ENCODE assay signal across 18 mouse cellular contexts in the genomic region with DNA sequence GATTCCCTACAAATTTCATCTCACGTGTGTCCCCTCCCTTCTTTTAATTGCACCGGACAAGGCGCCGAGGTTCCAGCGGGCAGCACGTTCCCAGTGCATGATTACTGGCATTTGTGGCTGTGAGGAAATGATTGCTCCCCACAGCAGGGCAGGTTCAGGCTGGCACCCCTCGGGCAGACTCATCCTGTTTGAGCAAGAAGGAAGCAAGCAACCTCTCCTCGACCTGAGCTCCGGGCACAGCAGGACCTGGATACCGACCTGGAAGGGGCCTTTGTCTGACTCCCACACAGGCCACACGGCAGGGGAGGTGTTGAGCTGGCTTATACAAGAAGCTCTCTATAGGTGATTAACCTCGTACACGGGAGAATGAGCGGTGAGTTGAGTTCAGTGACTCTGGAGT. TPM values are rescaled to one million over a fixed set of nuclear protein-coding genes. Genes with fewer than 3 reads are reported as not detected.
DNase-seq lines count a peak whose midpoint lies in the region; ATAC-seq lines count a peak whose summit lies in the region.
"Had no signal": no experiment of that assay in that cellular context is flagged by ENCODE, and none has a peak within 500 bp of the region (broad histone marks: within the 10 kb centered on the region; RNA-seq: fewer than 3 reads in every experiment).

No protein-coding gene starts in this region.

- DNase-seq in kidney, adult 11 months = peak; percentile 60
- no peak for DNase-seq in kidney, postnatal 14 days
- DNase-seq in R1 (ENCODE audit: low read depth, low spot score) = peak; percentile 48
- peak; percentile 30 to 45 for DNase-seq in kidney, adult 8-10 months
- DNase-seq in adrenal gland, adult 8-10 months = no peak
- no peak for DNase-seq in ovary, postnatal 14 days (ENCODE audit: low spot score)
- DNase-seq: adrenal gland, postnatal 36 days; gastrocnemius, postnatal 36 days; heart, postnatal 4 days; lung, postnatal 14 days; right cerebral cortex, postnatal 4 days had no signal

- H3K9ac ChIP-seq in hindbrain, embryonic 12.5 days = no peak overlapping the region
- H3K9ac ChIP-seq: embryonic facial prominence, embryonic 12.5 days; limb, embryonic 13.5 days; midbrain, embryonic 13.5 days had no signal

- peaks cover 27% of the 10 kb centered on the region for H3K36me3 ChIP-seq in megakaryocyte, embryonic 14.5 days (replicated peaks; ENCODE audit: low read length)
- peaks cover 10% of the 10 kb centered on the region for H3K36me3 ChIP-seq in hindbrain, embryonic 12.5 days

- WGBS in hindbrain, embryonic 12.5 days = 59% methylated on average over 14 of the region's 14 CpGs

- H3K27ac ChIP-seq in hindbrain, embryonic 12.5 days = no peak overlapping the region
- H3K27ac ChIP-seq: embryonic facial prominence, embryonic 12.5 days; heart, embryonic 13.5 days; limb, embryonic 13.5 days; midbrain, embryonic 13.5 days had no signal

- peak overlapping the region; percentile 38 for H3K4me3 ChIP-seq in megakaryocyte, embryonic 14.5 days (replicated peaks)
- H3K4me3 ChIP-seq in hindbrain, embryonic 12.5 days = no peak overlapping the region
- H3K4me3 ChIP-seq: embryonic facial prominence, embryonic 12.5 days; heart, embryonic 13.5 days; limb, embryonic 13.5 days; midbrain, embryonic 13.5 days had no signal

- H3K9me3 ChIP-seq in megakaryocyte, embryonic 14.5 days = no peaks in the 10 kb centered on the region
- no peaks in the 10 kb centered on the region for H3K9me3 ChIP-seq in hindbrain, embryonic 12.5 days (replicated peaks)
- H3K9me3 ChIP-seq: embryonic facial prominence, embryonic 12.5 days; heart, embryonic 13.5 days; limb, embryonic 13.5 days; midbrain, embryonic 13.5 days had no signal

- ATAC-seq in hindbrain, embryonic 12.5 days (ENCODE audit: low FRiP score) = no peak
- ATAC-seq: inflammation-experienced regulatory T-cells, adult 6 months; midbrain, embryonic 13.5 days had no signal

- peaks cover 22% of the 10 kb centered on the region for H3K27me3 ChIP-seq in megakaryocyte, embryonic 14.5 days (replicated peaks)
- H3K27me3 ChIP-seq in hindbrain, embryonic 12.5 days = no peaks in the 10 kb centered on the region
- H3K27me3 ChIP-seq: embryonic facial prominence, embryonic 12.5 days; heart, embryonic 13.5 days; limb, embryonic 13.5 days; midbrain, embryonic 13.5 days had no signal

- H3K4me1 ChIP-seq in megakaryocyte, embryonic 14.5 days = peaks cover 88% of the 10 kb centered on the region
- H3K4me1 ChIP-seq in hindbrain, embryonic 12.5 days = 0 out of 2 replicates have a peak, but pooled peaks cover 5% of the 10 kb centered on the region
- H3K4me1 ChIP-seq: embryonic facial prominence, embryonic 12.5 days; limb, embryonic 13.5 days had no signal

- H3K4me2 ChIP-seq in hindbrain, embryonic 12.5 days (replicated peaks) = no peak overlapping the region
- H3K4me2 ChIP-seq: embryonic facial prominence, embryonic 12.5 days; heart, embryonic 13.5 days; limb, embryonic 13.5 days; midbrain, embryonic 13.5 days had no signal

RNA-seq across cellular contexts. Expression of gene Bckdha, which starts 13.7 kb away (rescaled TPM):
- polyA plus RNA-seq in megakaryocyte, embryonic 14.5 days (2012; ENCODE audit: insufficient read depth, low replicate concordance) = 31.9 and 39.7 TPM in 2 replicates
- 100 to 1,000 TPM; 139 to 212 (median 169) TPM for total RNA-seq in adrenal gland, adult 8-10 months (2022)
- 44.6 and 45.4 TPM in 2 replicates for polyA plus RNA-seq in hindbrain, embryonic 12.5 days (2016; fragmentation: Nextera tagmentation; extraction: Ambion mirVana)

RNA-seq across cellular contexts. Expression of gene Exosc5, which starts 13.9 kb away (rescaled TPM):
- 233 and 501 TPM in 2 replicates for polyA plus RNA-seq in megakaryocyte, embryonic 14.5 days (2012; ENCODE audit: insufficient read depth, low replicate concordance)
- 10 to 100 TPM; 42.0 to 62.6 (median 51.4) TPM for total RNA-seq in adrenal gland, adult 8-10 months (2022)
- 46.8 and 50.0 TPM in 2 replicates for polyA plus RNA-seq in hindbrain, embryonic 12.5 days (2016; fragmentation: Nextera tagmentation; extraction: Ambion mirVana)

RNA-seq across cellular contexts. Expression of gene B3gnt8, which starts 18.6 kb away (rescaled TPM):
- 12.5 TPM in 1 of 2 replicates, not detected in the other for polyA plus RNA-seq in megakaryocyte, embryonic 14.5 days (2012; ENCODE audit: insufficient read depth, low replicate concordance)
- 1 to 10 TPM; 3.8 to 7.0 (median 4.5) TPM for total RNA-seq in adrenal gland, adult 8-10 months (2022)
- 1.5 and 2.1 TPM in 2 replicates for polyA plus RNA-seq in hindbrain, embryonic 12.5 days (2016; fragmentation: Nextera tagmentation; extraction: Ambion mirVana)

RNA-seq across cellular contexts. Expression of gene Dmac2, which starts 25.9 kb away (rescaled TPM):
- polyA plus RNA-seq in megakaryocyte, embryonic 14.5 days (2012; ENCODE audit: insufficient read depth, low replicate concordance) = 18.7 and 29.5 TPM in 2 replicates
- total RNA-seq in adrenal gland, adult 8-10 months (2022) = 10 to 100 TPM; 27.8 to 36.7 (median 32.8) TPM
- 30.4 and 32.3 TPM in 2 replicates for polyA plus RNA-seq in hindbrain, embryonic 12.5 days (2016; fragmentation: Nextera tagmentation; extraction: Ambion mirVana)

RNA-seq across cellular contexts. Expression of gene Erich4, which starts 29.4 kb away (rescaled TPM):
- not detected in 2 replicates for polyA plus RNA-seq in megakaryocyte, embryonic 14.5 days (2012; ENCODE audit: insufficient read depth, low replicate concordance)
- total RNA-seq in adrenal gland, adult 8-10 months (2022) = not detected
- not detected in 2 replicates for polyA plus RNA-seq in hindbrain, embryonic 12.5 days (2016; fragmentation: Nextera tagmentation; extraction: Ambion mirVana)
- total RNA-seq: adrenal gland, postnatal 36 days; gastrocnemius, postnatal 36 days; heart, postnatal 4 days had no signal
- polyA plus RNA-seq: embryonic facial prominence, embryonic 12.5 days; heart, embryonic 13.5 days; inflammation-experienced regulatory T-cells, adult 6 months; limb, embryonic 13.5 days; midbrain, embryonic 13.5 days had no signal

Comparison
In these comparisons a context has a peak if more than half of its experiments do, and no peak if none do; other contexts are left out.
1. DNase-seq: peak in kidney, adult 11 months (single experiment), R1 (single experiment) and kidney, adult 8-10 months (2 of 2); none in kidney, postnatal 14 days (single experiment), adrenal gland, adult 8-10 months (single experiment) and ovary, postnatal 14 days (single experiment).